Mouse (Mus musculus) stomach, postnatal 0 days (tissue): ENCODE data around the gene Rpl3l.

Source experiments
- CTCF ChIP-seq: IDR thresholded peaks from 2 replicates; pipeline ENCODE4 v1.5.1; 2016; ENCODE audit warnings: antibody characterized with exemption, low read depth, mild to moderate bottlenecking, moderate library complexity
- EP300 ChIP-seq: optimal IDR thresholded peaks from 2 replicates; pipeline ENCODE3; 2016; ENCODE audit warnings: antibody characterized with exemption

DNA sequence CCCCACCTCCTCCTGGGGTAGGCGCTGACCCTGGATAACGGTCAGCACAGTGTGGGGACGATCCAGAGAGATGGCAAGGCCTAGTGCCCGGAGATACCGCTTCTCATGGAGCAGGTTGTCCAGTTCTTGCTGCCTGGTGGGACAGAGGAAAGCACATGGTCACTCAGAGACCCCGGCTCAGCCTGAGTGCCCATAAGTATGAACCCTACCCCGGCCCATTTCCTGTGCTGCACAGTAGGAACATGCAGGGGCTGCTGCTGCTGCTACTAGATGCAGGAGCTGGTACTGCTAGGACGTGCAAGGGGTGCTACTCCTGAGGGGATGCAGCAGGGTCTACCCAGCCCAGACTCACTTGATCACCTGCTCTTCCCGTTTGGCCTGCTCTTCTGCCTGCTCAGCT lies 26.4 kb upstream of the Rpl3l start:
- TF ChIP-seq CTCF: no peak
- no peak for TF ChIP-seq EP300
